Mouse (Mus musculus) midbrain, embryonic 12.5 days (tissue): Measurements from ENCODE around the gene Pla2g4d. TPM values are rescaled to one million over a fixed set of nuclear protein-coding genes. Genes with fewer than 3 reads are reported as not detected.

Experiments used
- ATAC-seq: fragments of 200-750 bp; cut with Nextera tagmentation; 2 replicates; pipeline ENCODE4 v1.8.0; 2017; ENCODE audit warnings: low read depth, moderate TSS enrichment, moderate library complexity; ENCODE audit not compliant: low FRiP score
- H3K27ac ChIP-seq: fragments of 300-500 bp; sonication (generic); replicated peaks from 2 replicates; pipeline ENCODE4 v1.5.1; 2016; ENCODE audit warnings: mild to moderate bottlenecking
- H3K27me3 ChIP-seq: fragments of 300-500 bp; sonication (generic); 2 replicates; pipeline ENCODE4 v1.6.1; 2016; ENCODE audit warnings: mild to moderate bottlenecking
- H3K36me3 ChIP-seq: fragments of 300-500 bp; sonication (generic); 2 replicates; pipeline ENCODE4 v1.6.1; 2016
- H3K4me1 ChIP-seq: fragments of 300-500 bp; sonication (generic); 2 replicates; pipeline ENCODE4 v1.6.1; 2016
- H3K4me2 ChIP-seq: fragments of 300-500 bp; sonication (generic); replicated peaks from 2 replicates; pipeline ENCODE4 v1.6.1; 2016; ENCODE audit warnings: mild to moderate bottlenecking, moderate library complexity
- H3K4me3 ChIP-seq: fragments of 300-500 bp; sonication (generic); 2 replicates; pipeline ENCODE4 v1.5.1; 2016; ENCODE audit warnings: mild to moderate bottlenecking
- H3K9ac ChIP-seq: fragments of 300-500 bp; sonication (generic); replicated peaks from 2 replicates; pipeline ENCODE4 v1.6.1; 2016; ENCODE audit warnings: mild to moderate bottlenecking, moderate library complexity
- H3K9me3 ChIP-seq: fragments of 300-500 bp; sonication (generic); 2 replicates; pipeline ENCODE4 v1.6.1; 2016; ENCODE audit warnings: mild to moderate bottlenecking
- WGBS: fragments of 180-500 bp; shearing (Covaris S2); methylation state at CpG from one replicate; pipeline ENCODE4 v1.1.7; 2016; 5-methylcytosine and 5-hydroxymethylcytosine counted together
- polyA plus RNA-seq: library from polyadenylated mRNA; unstranded; fragments of >200 nt; fragmentation: Nextera tagmentation; extraction: Ambion mirVana; gene quantifications from 2 replicates; pipeline ENCODE4 v1.2.1, GENCODE M21; 2016

Pla2g4d gene
- polyA plus RNA-seq, 1 experiment from 2014 or later, result not detected

DNA sequence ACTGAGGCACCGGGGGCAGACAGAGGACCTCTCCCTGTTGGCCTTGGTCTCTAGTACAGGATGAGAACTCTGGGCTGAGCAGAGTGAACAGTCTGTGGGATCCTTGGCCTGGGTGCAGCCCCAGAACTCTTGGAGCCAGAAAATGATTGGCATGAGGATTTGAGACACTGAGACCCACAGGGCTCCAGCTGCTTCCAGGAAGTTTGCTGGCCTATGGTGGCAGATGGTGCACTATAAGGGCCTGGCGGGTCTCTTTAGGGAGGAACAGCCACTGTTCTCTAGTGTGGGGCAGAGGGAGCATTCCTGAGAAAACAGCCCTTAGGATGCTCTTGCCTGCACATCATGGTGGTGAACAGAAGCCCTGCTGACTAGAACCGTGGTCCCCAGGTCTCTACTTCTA, 596 bp downstream of the Pla2g4d start:
- ATAC-seq, result no peak
- Histone ChIP-seq H3K27me3 (no peaks in the 10 kb centered on the region), H3K9me3 (no peaks in the 10 kb centered on the region), H3K9ac (no peak overlapping the region), H3K27ac (no peak overlapping the region), H3K4me1 (no peaks in the 10 kb centered on the region), H3K4me3 (no peak overlapping the region), H3K36me3 (no peaks in the 10 kb centered on the region), H3K4me2 (no peak overlapping the region)
- WGBS, result 94% methylated on average over 3 of the region's 3 CpGs

DNA sequence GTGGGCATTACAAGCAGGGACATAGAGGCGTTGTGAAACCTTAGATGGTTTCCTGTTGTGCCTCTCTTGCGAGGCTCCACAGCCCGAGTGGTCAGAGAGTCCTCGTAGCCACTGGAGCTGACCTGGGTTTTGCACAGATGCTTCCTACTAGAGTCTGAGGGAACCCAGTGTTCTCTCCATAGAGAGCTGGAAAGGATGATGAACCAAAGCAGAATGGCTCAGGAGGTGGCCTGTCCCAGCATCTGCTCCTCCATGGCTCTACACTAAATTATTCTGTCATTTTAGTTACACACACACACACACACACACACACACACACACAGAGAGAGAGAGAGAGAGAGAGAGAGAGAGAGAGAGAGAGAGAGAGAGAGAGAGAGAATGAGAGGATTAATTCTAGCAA, 3.4 kb downstream of the Pla2g4d start:
- H3K4me2 ChIP-seq, result no peak overlapping the region
- H3K4me1 ChIP-seq, result no peaks in the 10 kb centered on the region
- H3K9ac ChIP-seq, result no peak overlapping the region
- no peaks in the 10 kb centered on the region for H3K9me3 ChIP-seq
- ATAC-seq, result no peak
- WGBS, result 80% methylated on average over 4 of the region's 4 CpGs
- no peak overlapping the region for H3K4me3 ChIP-seq
- no peaks in the 10 kb centered on the region for H3K36me3 ChIP-seq
- H3K27me3 ChIP-seq, result no peaks in the 10 kb centered on the region
- no peak overlapping the region for H3K27ac ChIP-seq

DNA sequence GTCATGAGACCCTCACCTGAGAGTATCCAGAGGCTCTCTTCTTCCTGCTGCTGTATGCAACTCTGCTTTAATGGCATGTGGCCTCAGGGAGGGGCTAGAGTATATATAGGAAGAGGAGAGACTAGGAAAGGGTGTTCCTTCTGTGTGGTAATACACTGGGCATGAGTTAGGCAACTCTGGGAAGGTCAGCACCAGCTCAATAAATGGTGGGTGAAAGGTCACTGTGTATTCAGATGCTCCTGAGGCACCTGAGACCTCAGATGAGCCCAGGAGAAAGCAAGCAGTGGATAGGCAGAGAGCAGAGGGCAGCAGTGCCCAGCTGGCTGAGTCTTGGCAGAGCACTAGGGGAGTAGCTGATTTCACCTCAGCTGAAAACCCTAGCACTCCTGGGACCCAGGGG, 4.3 kb downstream of the Pla2g4d start:
- Histone ChIP-seq H3K4me3 (no peak overlapping the region), H3K9me3 (no peaks in the 10 kb centered on the region), H3K4me2 (no peak overlapping the region), H3K27me3 (no peaks in the 10 kb centered on the region), H3K27ac (no peak overlapping the region), H3K9ac (no peak overlapping the region), H3K4me1 (no peaks in the 10 kb centered on the region), H3K36me3 (no peaks in the 10 kb centered on the region)
- no peak for ATAC-seq

DNA sequence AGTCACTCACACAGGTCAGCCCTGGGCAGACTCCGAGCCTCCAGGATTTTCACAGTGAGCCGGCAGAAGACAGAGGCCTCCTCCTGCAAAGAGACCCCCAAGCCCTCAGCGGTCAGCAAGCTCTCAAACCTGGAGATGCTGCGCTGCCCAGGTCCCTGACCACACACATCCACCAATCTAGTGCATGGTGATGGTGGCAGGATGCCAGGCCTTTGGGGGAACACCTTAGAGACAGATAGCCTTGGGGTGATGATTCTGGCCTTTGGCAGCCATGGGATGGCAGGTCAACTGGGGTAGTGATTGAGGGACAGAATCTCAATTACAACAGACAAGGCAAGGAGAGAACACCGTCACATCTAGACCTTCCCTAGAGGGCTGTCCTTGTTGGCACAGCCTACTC, 4.9 kb downstream of the Pla2g4d start:
- no peak overlapping the region for H3K27ac ChIP-seq
- H3K36me3 ChIP-seq, result no peaks in the 10 kb centered on the region
- WGBS, result 89% methylated on average over 5 of the region's 5 CpGs
- no peaks in the 10 kb centered on the region for H3K27me3 ChIP-seq
- no peaks in the 10 kb centered on the region for H3K4me1 ChIP-seq
- no peak overlapping the region for H3K4me3 ChIP-seq
- ATAC-seq, result no peak
- no peak overlapping the region for H3K9ac ChIP-seq
- H3K4me2 ChIP-seq, result no peak overlapping the region
- no peaks in the 10 kb centered on the region for H3K9me3 ChIP-seq

DNA sequence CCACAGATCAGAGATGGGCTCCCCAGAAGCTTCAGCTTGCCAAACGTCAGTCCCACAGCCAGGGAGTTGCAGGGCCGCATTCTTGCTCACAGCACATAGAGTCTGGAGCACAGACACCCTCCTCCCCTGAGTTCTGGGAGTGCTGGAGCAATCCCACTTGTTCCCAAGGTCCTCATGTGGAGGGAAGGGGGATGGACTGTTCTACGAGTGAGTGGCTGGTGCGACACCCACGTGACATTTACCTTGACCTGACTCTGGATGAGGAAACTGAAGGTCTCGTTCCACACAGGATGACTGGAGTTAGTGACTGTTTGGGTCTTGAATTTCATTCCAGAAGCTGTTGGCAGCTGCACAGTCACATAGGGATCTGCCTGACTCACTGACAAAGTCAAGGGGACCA, 5.4 kb downstream of the Pla2g4d start:
- 69% methylated on average over 6 of the region's 6 CpGs for WGBS
- Histone ChIP-seq H3K4me3 (no peak overlapping the region), H3K36me3 (no peaks in the 10 kb centered on the region), H3K9ac (no peak overlapping the region), H3K27me3 (no peaks in the 10 kb centered on the region), H3K9me3 (no peaks in the 10 kb centered on the region), H3K27ac (no peak overlapping the region), H3K4me2 (no peak overlapping the region), H3K4me1 (no peaks in the 10 kb centered on the region)
- ATAC-seq, result no peak

DNA sequence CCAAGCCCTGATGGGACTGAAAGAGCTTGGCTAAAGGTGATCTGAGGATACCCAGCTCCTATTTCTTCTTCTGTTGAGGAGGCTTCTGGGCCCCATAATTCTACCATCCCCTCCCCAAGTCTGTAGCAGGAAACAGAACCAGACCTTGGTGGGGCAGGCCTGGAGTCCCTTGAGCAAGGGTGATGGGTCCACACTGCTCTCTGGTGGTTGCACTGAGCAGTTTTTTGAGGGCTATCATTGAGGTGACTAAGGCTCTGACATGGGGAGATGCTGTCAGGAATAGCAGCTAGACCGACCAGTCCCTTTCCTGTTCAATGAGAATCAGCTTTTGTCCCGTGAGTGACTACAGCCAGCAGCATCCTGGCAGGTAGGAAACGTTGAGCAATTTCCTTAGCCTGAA, 7.8 kb downstream of the Pla2g4d start:
- ATAC-seq, result no peak
- Histone ChIP-seq H3K27me3 (no peaks in the 10 kb centered on the region), H3K4me1 (no peaks in the 10 kb centered on the region), H3K9ac (no peak overlapping the region), H3K4me3 (no peak overlapping the region), H3K36me3 (no peaks in the 10 kb centered on the region), H3K4me2 (no peak overlapping the region), H3K9me3 (no peaks in the 10 kb centered on the region), H3K27ac (no peak overlapping the region)
- 66% methylated on average over 3 of the region's 3 CpGs for WGBS

DNA sequence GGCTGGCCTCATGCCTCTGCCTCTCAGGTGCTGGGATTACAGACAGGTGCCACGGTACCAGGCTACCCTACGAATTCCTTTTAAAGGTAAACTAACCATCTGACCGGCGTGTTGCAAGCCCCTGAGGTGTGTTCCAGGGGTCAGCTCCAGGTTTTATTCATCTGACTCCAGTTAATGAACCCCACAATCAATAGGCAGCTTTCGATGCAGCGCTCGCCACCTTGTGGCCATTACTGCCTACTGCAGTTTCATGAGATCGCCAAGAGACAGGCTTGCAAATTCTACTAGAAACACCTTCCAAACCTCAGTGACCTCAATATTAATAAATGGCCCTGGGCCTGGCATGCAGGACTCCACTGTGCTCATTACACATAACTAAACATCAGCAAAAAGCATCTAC, 9.0 kb downstream of the Pla2g4d start:
- H3K27me3 ChIP-seq, result no peaks in the 10 kb centered on the region
- H3K36me3 ChIP-seq, result no peaks in the 10 kb centered on the region
- no peak for ATAC-seq
- WGBS, result 17% methylated on average over 8 of the region's 8 CpGs
- no peaks in the 10 kb centered on the region for H3K9me3 ChIP-seq
- no peaks in the 10 kb centered on the region for H3K4me1 ChIP-seq
- H3K4me2 ChIP-seq, result no peak overlapping the region
- H3K9ac ChIP-seq, result no peak overlapping the region
- no peak overlapping the region for H3K27ac ChIP-seq
- H3K4me3 ChIP-seq, result no peak overlapping the region

DNA sequence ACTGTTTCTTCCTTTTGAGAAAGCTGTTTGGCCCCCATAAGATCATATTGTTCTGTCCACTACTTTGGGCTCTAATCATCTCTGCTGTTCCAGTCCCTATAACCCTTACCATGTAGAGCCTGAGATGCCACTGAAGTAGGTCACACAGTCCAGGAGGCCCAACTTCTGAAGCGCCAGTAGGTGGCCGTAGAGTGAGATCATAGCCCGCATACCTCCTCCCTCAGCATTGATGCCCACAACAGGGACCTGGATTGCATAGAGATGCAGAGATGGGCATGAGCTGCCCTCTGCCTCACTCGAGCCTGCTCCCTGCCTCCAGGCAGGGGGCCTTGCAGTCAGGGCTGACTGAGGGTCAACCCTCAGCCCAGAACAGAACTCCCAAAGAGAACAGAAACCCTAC, 12.0 kb downstream of the Pla2g4d start:
- H3K9me3 ChIP-seq, result no peaks in the 10 kb centered on the region
- WGBS, result 76% methylated on average over 4 of the region's 4 CpGs
- no peaks in the 10 kb centered on the region for H3K4me1 ChIP-seq
- H3K9ac ChIP-seq, result no peak overlapping the region
- no peak overlapping the region for H3K4me3 ChIP-seq
- no peak overlapping the region for H3K27ac ChIP-seq
- no peak for ATAC-seq
- H3K36me3 ChIP-seq, result no peaks in the 10 kb centered on the region
- no peak overlapping the region for H3K4me2 ChIP-seq
- H3K27me3 ChIP-seq, result no peaks in the 10 kb centered on the region

DNA sequence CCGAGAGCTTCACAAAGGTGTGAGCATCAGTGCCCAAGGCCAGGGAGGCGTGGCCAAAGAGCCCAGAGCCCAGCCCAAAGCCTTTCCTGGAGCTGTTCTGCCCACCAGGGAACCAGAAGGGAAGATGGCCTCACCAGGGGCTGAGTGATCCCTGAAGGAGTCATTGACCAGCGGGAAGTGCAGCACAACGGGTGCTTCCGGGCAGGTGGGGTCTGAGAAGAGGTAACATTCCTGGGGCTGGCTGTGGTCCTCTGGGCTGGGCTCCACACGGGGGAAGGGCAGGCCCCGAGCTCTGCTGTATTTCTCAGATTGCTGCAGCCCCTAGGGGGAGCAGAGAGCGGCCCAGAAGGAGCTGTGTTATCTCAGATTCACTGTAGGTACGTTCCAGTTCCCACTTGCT, 20.4 kb downstream of the Pla2g4d start:
- 2% methylated on average over 9 of the region's 9 CpGs for WGBS
- no peaks in the 10 kb centered on the region for H3K36me3 ChIP-seq
- H3K9ac ChIP-seq, result no peak overlapping the region
- H3K4me2 ChIP-seq, result peak overlapping the region; percentile 33
- no peaks in the 10 kb centered on the region for H3K9me3 ChIP-seq
- no peak overlapping the region for H3K27ac ChIP-seq
- no peak for ATAC-seq
- no peaks in the 10 kb centered on the region; the same call in 1 of the 2 replicates for H3K27me3 ChIP-seq
- H3K4me1 ChIP-seq, result 0 out of 2 replicates have a peak, but pooled peaks cover 3% of the 10 kb centered on the region
- H3K4me3 ChIP-seq, result no peak overlapping the region

DNA sequence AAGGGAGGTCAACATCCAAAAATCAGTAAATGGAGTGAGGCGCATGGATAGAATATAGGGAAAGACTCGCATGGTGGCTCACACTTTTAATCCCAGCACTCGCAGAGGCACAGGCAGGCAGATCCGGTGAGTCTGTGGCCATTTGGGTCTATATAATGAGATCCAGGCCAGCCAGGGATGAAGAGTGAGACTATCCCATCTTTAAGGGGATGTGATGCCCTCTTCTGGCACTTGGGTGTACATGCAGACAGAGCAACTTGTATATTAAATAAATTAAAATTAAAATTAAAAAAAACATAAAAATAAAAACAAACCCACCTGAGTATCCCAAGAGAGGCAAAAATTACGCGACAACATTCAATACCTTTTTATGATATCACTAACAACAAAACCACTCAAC, 23.5 kb downstream of the Pla2g4d start:
- no peaks in the 10 kb centered on the region for H3K9me3 ChIP-seq
- H3K4me2 ChIP-seq, result no peak overlapping the region
- ATAC-seq, result no peak
- H3K4me3 ChIP-seq, result no peak overlapping the region
- 69% methylated on average over 6 of the region's 6 CpGs for WGBS
- H3K27me3 ChIP-seq, result no peaks in the 10 kb centered on the region; the same call in 1 of the 2 replicates
- 0 out of 2 replicates have a peak, but pooled peaks cover 3% of the 10 kb centered on the region for H3K4me1 ChIP-seq
- H3K27ac ChIP-seq, result no peak overlapping the region
- H3K36me3 ChIP-seq, result no peaks in the 10 kb centered on the region
- H3K9ac ChIP-seq, result no peak overlapping the region

DNA sequence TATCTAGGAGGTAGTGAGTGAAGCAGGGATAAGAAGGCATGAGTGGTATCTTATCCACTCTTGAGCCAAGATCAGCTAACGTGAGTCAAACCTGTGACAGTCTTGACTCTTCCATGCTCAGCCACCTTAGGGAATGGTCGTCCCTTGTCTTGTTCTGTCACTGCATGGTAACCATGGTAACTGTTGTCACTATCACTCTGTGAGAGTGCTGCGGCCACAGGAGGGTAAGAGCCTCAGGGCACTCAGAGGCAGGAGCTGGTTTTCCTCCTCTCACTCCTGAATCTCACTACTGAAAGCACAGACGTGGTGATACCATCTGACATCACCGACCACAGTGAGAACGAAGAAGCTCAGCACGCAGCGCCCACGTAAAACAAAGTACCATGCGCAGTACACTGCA, 24.1 kb downstream of the Pla2g4d start:
- H3K9me3 ChIP-seq, result no peaks in the 10 kb centered on the region
- no peaks in the 10 kb centered on the region for H3K36me3 ChIP-seq
- ATAC-seq, result no peak
- H3K9ac ChIP-seq, result no peak overlapping the region
- H3K27me3 ChIP-seq, result no peaks in the 10 kb centered on the region; the same call in 1 of the 2 replicates
- no peak overlapping the region for H3K4me3 ChIP-seq
- 0 out of 2 replicates have a peak, but pooled peaks cover 3% of the 10 kb centered on the region for H3K4me1 ChIP-seq
- 63% methylated on average over 10 of the region's 10 CpGs for WGBS
- no peak overlapping the region for H3K4me2 ChIP-seq
- no peak overlapping the region for H3K27ac ChIP-seq

DNA sequence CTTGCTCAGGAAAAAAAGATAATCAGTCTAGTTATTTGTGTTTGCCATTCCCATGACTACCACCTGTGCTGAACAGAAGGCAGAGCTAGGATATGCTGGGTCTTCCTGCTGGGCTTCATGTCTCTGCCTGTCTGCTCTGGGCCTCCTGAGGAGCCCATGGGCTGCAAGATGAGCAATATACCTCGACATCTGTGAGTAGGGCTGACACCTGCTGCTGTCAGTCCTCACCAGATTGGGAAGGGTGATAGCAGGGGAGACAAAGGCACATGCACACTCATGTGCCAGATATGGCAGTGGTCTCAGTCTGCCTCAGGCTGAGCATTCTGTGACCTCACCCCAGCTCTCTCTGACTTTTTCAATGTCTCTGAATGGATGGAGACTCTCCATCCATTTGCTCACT, 26.1 kb downstream of the Pla2g4d start:
- Histone ChIP-seq H3K27me3 (no peaks in the 10 kb centered on the region; the same call in 1 of the 2 replicates), H3K4me3 (no peak overlapping the region), H3K36me3 (no peaks in the 10 kb centered on the region), H3K4me1 (no peaks in the 10 kb centered on the region), H3K9me3 (no peaks in the 10 kb centered on the region), H3K27ac (no peak overlapping the region), H3K4me2 (no peak overlapping the region), H3K9ac (no peak overlapping the region)
- 47% methylated on average over 1 of the region's 1 CpGs for WGBS
- no peak for ATAC-seq

DNA sequence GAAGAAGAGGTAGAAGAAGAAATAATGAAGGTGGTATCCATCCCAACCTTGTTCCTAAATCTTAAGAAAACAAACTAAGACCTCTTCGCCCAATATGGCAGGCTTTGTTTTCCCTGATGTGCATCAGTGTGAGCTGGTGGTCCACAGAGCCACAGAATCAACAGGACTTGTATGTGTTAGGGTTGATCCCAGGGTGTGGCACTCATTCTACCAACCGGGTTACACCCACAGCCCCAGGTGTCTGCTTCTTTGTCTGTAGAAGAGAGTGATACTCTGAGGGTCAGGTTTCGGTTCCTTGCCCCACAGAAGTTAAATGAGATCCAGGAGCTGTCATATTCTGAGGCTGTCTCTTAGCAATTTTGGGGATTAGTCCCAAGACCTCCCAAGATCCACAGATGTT, 27.7 kb downstream of the Pla2g4d start:
- H3K9ac ChIP-seq, result no peak overlapping the region
- no peak overlapping the region for H3K4me3 ChIP-seq
- no peak overlapping the region for H3K4me2 ChIP-seq
- 75% methylated on average over 3 of the region's 3 CpGs for WGBS
- H3K9me3 ChIP-seq, result no peaks in the 10 kb centered on the region
- no peaks in the 10 kb centered on the region for H3K36me3 ChIP-seq
- H3K27ac ChIP-seq, result no peak overlapping the region
- no peak for ATAC-seq
- H3K4me1 ChIP-seq, result no peaks in the 10 kb centered on the region
- H3K27me3 ChIP-seq, result no peaks in the 10 kb centered on the region
